21 mouse cellular contexts compared by ENCODE assay signal in the genomic region with DNA sequence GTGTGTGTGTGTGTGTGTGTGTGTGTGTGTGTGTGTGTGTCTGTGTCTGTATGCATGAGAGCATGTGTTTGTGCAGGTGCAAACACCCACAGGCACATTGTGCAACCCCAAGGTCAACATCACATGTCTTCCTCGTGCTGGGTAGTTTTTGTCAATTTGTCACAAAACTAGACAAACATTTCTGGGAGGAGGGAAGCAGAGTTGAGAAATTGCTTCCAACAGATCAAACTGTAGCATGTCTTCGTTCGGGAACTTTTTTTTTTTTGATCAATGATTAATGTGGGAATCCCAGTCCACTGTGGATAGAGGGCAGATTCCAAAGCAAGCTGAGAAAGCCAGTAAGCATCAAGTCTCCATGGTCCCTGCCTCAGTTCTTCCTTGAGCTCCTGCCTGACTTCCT.
DNase-seq lines count a peak whose midpoint lies in the region; ATAC-seq lines count a peak whose summit lies in the region.
"Had no signal": no experiment of that assay in that cellular context is flagged by ENCODE, and none has a peak within 500 bp of the region (broad histone marks: within the 10 kb centered on the region; RNA-seq: fewer than 3 reads in every experiment).

No protein-coding gene starts in this region.

- H3K36me3 ChIP-seq in kidney, embryonic 14.5 days (ENCODE audit: control insufficient read depth, insufficient read depth, low read length): no peaks in the 10 kb centered on the region
- H3K36me3 ChIP-seq in neural tube, embryonic 15.5 days: no peaks in the 10 kb centered on the region
- H3K36me3 ChIP-seq in heart, embryonic 11.5 days (ENCODE audit: control insufficient read depth, insufficient read depth, low read length): no peaks in the 10 kb centered on the region
- H3K36me3 ChIP-seq: heart, embryonic 10.5 days; hindbrain, embryonic 15.5 days; limb, embryonic 15.5 days had no signal

- no peaks in the 10 kb centered on the region for H3K27me3 ChIP-seq in kidney, embryonic 14.5 days (ENCODE audit: control insufficient read depth, insufficient read depth, low read length)
- H3K27me3 ChIP-seq in neural tube, embryonic 15.5 days (replicated peaks): no peaks in the 10 kb centered on the region
- peaks cover 3% of the 10 kb centered on the region; the same call in 1 of the 2 replicates for H3K27me3 ChIP-seq in heart, embryonic 11.5 days (ENCODE audit: control insufficient read depth, insufficient read depth, low read length)
- H3K27me3 ChIP-seq: hindbrain, embryonic 15.5 days had no signal

- DNase-seq in kidney, adult 18-20 months: peak; percentile 60
- DNase-seq in neural tube, embryonic 10.5 days (ENCODE audit: extremely low spot score, low spot score): peak; percentile 11
- peak; percentile 68 to 76 for DNase-seq in kidney, postnatal 25 days
- DNase-seq in gastrocnemius, adult 8-10 months (ENCODE audit: low spot score in 2 of 2): no peak
- DNase-seq: cerebellum, adult 18-20 months; cerebellum, postnatal 14 days; forebrain, postnatal 0 days; gastrocnemius, postnatal 36 days; left cerebral cortex, postnatal 4 days; thymus, adult 18-20 months; thymus, postnatal 36 days had no signal

- H3K9ac ChIP-seq in kidney, embryonic 14.5 days (ENCODE audit: low read depth, low read length): no peak overlapping the region
- H3K9ac ChIP-seq in neural tube, embryonic 15.5 days (replicated peaks): no peak overlapping the region
- no peak overlapping the region for H3K9ac ChIP-seq in heart, embryonic 11.5 days (ENCODE audit: low read depth, low read length)
- H3K9ac ChIP-seq: forebrain, postnatal 0 days; hindbrain, embryonic 15.5 days; limb, embryonic 15.5 days had no signal

- no peak for ATAC-seq in kidney, embryonic 14.5 days (ENCODE audit: low FRiP score, low TSS enrichment)
- ATAC-seq in neural tube, embryonic 15.5 days (ENCODE audit: low FRiP score): no peak
- no peak for ATAC-seq in heart, embryonic 11.5 days (replicated peaks; ENCODE audit: insufficient number of reproducible peaks, low FRiP score, low TSS enrichment)
- ATAC-seq: forebrain, postnatal 0 days; lung, postnatal 0 days; midbrain, embryonic 16.5 days had no signal

- WGBS in kidney, embryonic 14.5 days: 33% methylated on average over 3 of the region's 3 CpGs
- WGBS in neural tube, embryonic 15.5 days: 72% methylated on average over 3 of the region's 3 CpGs
- 75% methylated on average over 3 of the region's 3 CpGs for WGBS in heart, embryonic 11.5 days (ENCODE audit: insufficient replicate concordance)

- no peak overlapping the region for H3K4me3 ChIP-seq in kidney, embryonic 14.5 days (ENCODE audit: low read length)
- H3K4me3 ChIP-seq in neural tube, embryonic 15.5 days (replicated peaks): no peak overlapping the region
- H3K4me3 ChIP-seq in heart, embryonic 11.5 days (ENCODE audit: low read depth, low read length): no peak overlapping the region
- H3K4me3 ChIP-seq: heart, embryonic 10.5 days; hindbrain, embryonic 15.5 days; limb, embryonic 15.5 days; myocyte had no signal

- no peaks in the 10 kb centered on the region for H3K9me3 ChIP-seq in kidney, embryonic 14.5 days (ENCODE audit: control insufficient read depth, low read length)
- H3K9me3 ChIP-seq in neural tube, embryonic 15.5 days (replicated peaks): no peaks in the 10 kb centered on the region
- no peaks in the 10 kb centered on the region for H3K9me3 ChIP-seq in heart, embryonic 11.5 days (replicated peaks; ENCODE audit: control insufficient read depth, low read length)
- H3K9me3 ChIP-seq: heart, embryonic 10.5 days; hindbrain, embryonic 15.5 days; limb, embryonic 15.5 days had no signal

- no peak overlapping the region for H3K27ac ChIP-seq in kidney, embryonic 14.5 days (ENCODE audit: low read depth, low read length)
- no peak overlapping the region for H3K27ac ChIP-seq in neural tube, embryonic 15.5 days (replicated peaks)
- H3K27ac ChIP-seq in heart, embryonic 11.5 days (ENCODE audit: low read depth, low read length): no peak overlapping the region
- H3K27ac ChIP-seq: heart, embryonic 10.5 days; hindbrain, embryonic 15.5 days; limb, embryonic 15.5 days; macrophage had no signal

- H3K4me2 ChIP-seq in kidney, embryonic 14.5 days (replicated peaks; ENCODE audit: low read depth, low read length): no peak overlapping the region
- no peak overlapping the region for H3K4me2 ChIP-seq in neural tube, embryonic 15.5 days
- H3K4me2 ChIP-seq in heart, embryonic 11.5 days: no peak overlapping the region
- H3K4me2 ChIP-seq: hindbrain, embryonic 15.5 days; limb, embryonic 15.5 days had no signal

- 0 out of 2 replicates have a peak, but pooled peaks cover 5% of the 10 kb centered on the region for H3K4me1 ChIP-seq in kidney, embryonic 14.5 days (ENCODE audit: control insufficient read depth, insufficient read depth, low read length)
- H3K4me1 ChIP-seq in neural tube, embryonic 15.5 days: peaks cover 17% of the 10 kb centered on the region
- no peaks in the 10 kb centered on the region for H3K4me1 ChIP-seq in heart, embryonic 11.5 days (ENCODE audit: control insufficient read depth, insufficient read depth, low read length)
- H3K4me1 ChIP-seq: heart, embryonic 10.5 days had no signal

Comparison
In these comparisons a context has a peak if more than half of its experiments do, and no peak if none do; other contexts are left out.
1. DNase-seq: peak in kidney, adult 18-20 months (single experiment), neural tube, embryonic 10.5 days (single experiment) and kidney, postnatal 25 days (2 of 2); none in gastrocnemius, adult 8-10 months (0 of 2).